Mouse (Mus musculus): ENCODE results near the gene Prl3a1.

The Prl3a1 gene

GRCm38 (mm10) chr13:27259136-27259535 is at the start of gene Prl3a1:
Gene Prl3a1, plus strand, starts transcription at chr13:27259436.
- in situ Hi-C loops (cut with MboI; ENCODE audit: low pct_unique_long_range_greater_than_20kb in 1 of 2, low sequenced_read_pairs in 2 of 2, unreplicated experiment in 1 of 2) = no loop called here

GRCm38 (mm10) chr13:27241547-27241946 is 17.7 kb upstream of the Prl3a1 start, which contains the start of gene Prl3b1:
Gene Prl3b1, plus strand, starts transcription at chr13:27241847.
- in situ Hi-C loops (cut with MboI; ENCODE audit: low pct_unique_long_range_greater_than_20kb in 1 of 2, low sequenced_read_pairs in 2 of 2, unreplicated experiment in 1 of 2) = no loop called here

GRCm38 (mm10) chr13:27312334-27313225 is 53.3 kb downstream of the Prl3a1 start, which contains the start of gene Prl6a1:
Gene Prl6a1, plus strand, starts transcription at chr13:27312627.
- in situ Hi-C loops (cut with MboI; ENCODE audit: low pct_unique_long_range_greater_than_20kb in 1 of 2, low sequenced_read_pairs in 2 of 2, unreplicated experiment in 1 of 2) = no loop called here
